Mouse (Mus musculus) adrenal gland, postnatal 10 days (tissue): Measurements from ENCODE around the gene Atg2a. TPM values are rescaled to one million over a fixed set of nuclear protein-coding genes. Genes with fewer than 3 reads are reported as not detected.

Experiments used
- DNase-seq: peaks from one replicate; pipeline ENCODE4 v3.0.0; 2021; ENCODE audit warnings: mixed read lengths
- long read RNA-seq, 2 experiments: library from polyadenylated mRNA; stranded (forward); transcript quantifications; one replicate each; pipeline ENCODE4 v2.0.0; 2021
- total RNA-seq, 2 experiments: library from RNA; stranded (reverse); gene quantifications; 2 replicates each; pipeline ENCODE4 v1.2.3; 2021

Gene Atg2a
- total RNA-seq: 10 to 100 TPM; 25.0 to 30.2 TPM
- long read RNA-seq, experiment 1, partial matches to known transcripts: 13 of 16 reads
- long read RNA-seq, experiment 1, other reads (novel, unspliced or antisense): 3 of 16 reads
- long read RNA-seq, experiment 2, full-length matches to known transcripts: 1 of 12 reads
- long read RNA-seq, experiment 2, partial matches to known transcripts: 8 of 12 reads
- long read RNA-seq, experiment 2, other reads (novel, unspliced or antisense): 3 of 12 reads

- peak; percentile 99 for DNase-seq
These were observed at the start of gene Atg2a for GRCm38 (mm10) chr19:6241274-6242107. Gene Atg2a, plus strand, starts transcription at chr19:6241668.

DNA sequence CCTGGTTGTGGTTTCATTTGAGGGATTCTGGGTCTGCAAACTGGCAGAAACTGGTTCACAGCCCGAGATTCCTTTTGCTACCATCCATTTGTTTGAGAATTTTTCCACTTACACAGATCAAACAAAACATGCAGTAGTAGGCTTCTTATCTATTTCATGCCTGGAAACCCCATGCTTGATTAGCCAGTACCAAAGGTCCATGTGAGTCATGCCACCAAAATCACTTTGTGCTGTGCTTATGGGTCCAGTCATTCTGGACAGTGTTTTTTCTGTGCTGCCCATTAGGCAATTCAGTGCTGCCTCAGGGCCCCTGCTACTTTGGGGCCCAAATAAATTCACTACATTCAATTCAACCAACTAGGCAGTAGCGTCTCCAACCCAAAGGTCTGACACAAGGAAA is 37.2 kb upstream of the Atg2a start:
- DNase-seq: no peak

DNA sequence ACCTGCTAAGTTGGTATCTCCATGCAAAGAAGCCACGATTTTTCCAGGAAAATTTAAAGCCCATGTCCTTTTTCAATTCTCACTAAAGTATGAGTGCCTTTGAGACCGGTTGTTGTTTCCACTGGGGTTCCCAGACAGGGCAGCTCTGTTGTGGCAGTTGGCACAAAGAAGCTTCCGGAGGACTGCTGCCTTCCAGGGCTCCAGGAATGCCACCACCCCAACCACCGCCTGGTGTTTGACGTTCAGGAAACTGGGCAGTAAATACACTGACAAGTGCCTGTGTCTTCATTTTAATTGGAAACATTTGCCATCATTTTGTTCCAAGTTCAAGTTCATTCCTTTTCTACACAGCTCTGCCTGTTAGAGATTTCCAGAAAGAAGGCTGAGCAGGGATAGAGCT is 34.8 kb upstream of the Atg2a start:
- DNase-seq: no peak

- no peak for DNase-seq
These were observed 25.3 kb upstream of the Atg2a start for GRCm38 (mm10) chr19:6216046-6216705.

- no peak for DNase-seq
These were observed 22.9 kb upstream of the Atg2a start for GRCm38 (mm10) chr19:6218606-6219005.

DNA sequence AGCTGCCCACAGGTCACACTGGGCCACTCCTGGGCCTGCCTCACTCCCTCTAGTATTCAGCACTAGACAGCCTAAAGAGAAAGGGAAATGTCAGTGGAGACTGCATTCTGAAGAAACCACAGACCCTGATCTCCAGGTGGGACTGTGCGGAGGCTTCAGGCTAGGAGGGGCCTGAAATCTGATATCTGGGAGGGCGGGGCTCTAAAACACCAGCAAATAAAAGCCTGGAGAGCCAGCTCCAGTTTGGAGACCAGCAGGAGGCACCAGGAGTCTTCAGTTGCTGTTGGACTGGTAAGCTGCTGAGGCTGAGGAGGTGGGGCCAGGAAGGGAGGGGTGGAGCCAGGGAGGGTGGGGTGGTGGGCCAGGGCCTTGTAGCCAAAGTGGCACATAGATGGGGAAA is 15.3 kb upstream of the Atg2a start, which contains the start of gene Gpha2:
Gpha2 (plus strand) TSS at position 246 of the 400 bp plus-strand sequence.
- peak; percentile 44 for DNase-seq

DNA sequence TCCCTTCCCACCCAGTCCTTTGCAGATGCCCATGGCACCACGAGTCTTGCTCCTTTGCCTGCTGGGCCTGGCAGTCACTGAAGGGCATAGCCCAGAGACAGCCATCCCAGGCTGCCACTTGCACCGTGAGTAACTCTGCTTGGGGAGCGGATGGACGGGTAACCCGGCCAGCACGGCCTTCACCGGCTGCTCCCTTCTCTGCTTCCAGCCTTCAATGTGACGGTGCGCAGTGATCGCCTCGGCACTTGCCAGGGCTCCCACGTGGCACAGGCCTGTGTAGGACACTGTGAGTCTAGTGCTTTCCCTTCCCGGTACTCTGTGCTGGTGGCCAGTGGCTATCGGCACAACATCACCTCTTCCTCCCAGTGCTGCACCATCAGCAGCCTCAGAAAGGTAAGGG is 14.7 kb upstream of the Atg2a start:
- DNase-seq: peak; percentile 64

DNA sequence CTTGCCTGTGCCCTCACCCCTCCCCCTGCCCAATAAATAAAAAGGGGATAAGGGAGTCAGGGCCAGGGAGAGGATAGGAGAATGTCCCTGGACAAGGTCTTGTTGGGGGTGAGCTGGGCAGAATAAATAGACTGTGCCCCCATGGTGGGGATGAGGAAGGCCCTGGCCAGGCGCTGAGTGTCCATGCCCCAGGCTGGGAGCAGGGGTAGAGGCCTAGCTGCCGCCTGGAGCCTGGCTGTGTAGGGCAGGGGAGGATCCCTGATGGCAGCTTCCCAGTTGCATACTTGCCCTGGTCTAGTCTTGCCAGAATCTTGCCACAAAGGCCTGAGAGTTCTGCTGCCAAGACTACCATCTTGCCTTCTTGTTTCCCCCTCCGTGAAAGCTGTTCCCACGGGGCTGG is 13.6 kb upstream of the Atg2a start:
- DNase-seq: no peak

GRCm38 (mm10) chr19:6230411-6230810 is 11.1 kb upstream of the Atg2a start:
- peak; percentile 82 for DNase-seq

GRCm38 (mm10) chr19:6231036-6231435 is 10.4 kb upstream of the Atg2a start:
- DNase-seq: peak; percentile 56

GRCm38 (mm10) chr19:6233647-6234046 is 7.8 kb upstream of the Atg2a start:
- DNase-seq: no peak

GRCm38 (mm10) chr19:6234337-6235083 is 7.0 kb upstream of the Atg2a start:
- peak; percentile 62 for DNase-seq

DNA sequence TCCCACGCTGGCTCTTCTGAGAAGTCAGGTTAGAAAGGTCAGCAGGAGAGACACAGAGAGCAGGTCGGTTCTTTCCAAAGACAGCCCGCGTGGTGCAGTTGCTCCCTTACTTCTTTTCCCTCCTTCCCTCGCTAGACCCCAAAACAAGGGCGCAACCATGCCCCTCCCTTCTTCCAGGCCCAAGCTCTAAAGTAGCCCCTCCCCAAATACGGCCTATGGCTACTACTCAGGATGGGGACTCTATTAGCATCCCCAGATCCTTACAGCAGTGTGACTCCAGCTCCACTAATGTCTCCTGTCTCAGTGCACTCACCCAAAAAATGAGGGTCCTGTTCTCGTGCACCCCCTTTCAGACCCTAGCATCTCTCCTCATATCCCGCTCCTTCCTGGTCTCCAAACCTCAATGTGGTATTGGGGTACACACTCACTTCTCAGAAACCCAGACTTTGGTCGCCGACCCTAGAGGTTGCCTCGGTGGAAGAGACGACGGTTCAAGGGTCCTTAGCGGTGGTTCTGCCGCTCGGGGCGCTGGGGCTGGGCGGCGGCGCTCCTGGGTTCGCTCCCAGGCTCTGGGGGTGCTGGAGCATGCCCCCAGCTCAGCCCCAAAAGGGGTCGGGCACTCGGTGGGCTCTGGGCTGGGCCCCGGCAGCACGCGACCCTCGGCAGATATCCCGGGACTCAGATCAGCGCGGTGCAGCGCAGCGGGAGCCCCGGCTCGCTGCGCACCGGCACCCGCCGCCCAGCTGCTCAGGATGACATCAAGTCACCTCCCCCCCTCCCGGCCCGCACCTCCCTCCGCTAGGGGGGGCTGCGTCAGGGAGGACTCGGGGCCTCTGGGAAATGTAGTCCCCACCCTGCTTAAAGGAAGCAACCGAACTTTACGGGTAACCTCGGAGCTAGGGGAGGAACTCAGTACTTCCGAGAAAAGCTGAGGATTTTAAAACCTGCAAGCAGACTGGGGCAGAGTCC is 6.1 kb upstream of the Atg2a start, which contains the start of gene Ppp2r5b:
Ppp2r5b (minus strand) TSS at position 789 of the 969 bp plus-strand sequence.
- peak; percentile 97 for DNase-seq

- peak; percentile 93 for DNase-seq
These were observed 5.4 kb upstream of the Atg2a start for GRCm38 (mm10) chr19:6236053-6236441.

DNA sequence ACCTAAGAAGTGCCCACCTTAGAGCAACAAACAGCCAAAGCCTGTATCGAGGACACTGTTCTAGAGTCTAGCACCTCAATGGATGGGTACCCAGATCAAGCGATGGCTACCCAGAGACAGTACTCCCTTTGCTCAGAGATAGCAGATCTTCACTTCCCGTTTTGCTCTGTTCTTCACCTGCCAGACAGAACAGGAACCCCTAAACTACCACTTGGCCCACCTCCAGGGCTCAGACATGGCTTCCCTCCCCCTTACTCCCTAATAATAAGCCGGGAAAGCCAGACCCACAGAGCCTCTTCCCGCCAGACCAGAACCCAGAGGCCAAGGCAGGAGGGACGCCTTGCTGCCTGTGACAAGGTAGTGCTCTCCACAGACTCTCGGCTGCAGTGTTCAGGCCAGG is 4.6 kb upstream of the Atg2a start:
- DNase-seq: no peak

- no peak for DNase-seq
These were observed 2.7 kb upstream of the Atg2a start for GRCm38 (mm10) chr19:6238740-6239139.

- DNase-seq: no peak
These were observed 1.3 kb upstream of the Atg2a start for GRCm38 (mm10) chr19:6240136-6240535.

GRCm38 (mm10) chr19:6240725-6241124 is 743 bp upstream of the Atg2a start:
- DNase-seq: no peak

- DNase-seq: peak; percentile 63
These were observed 813 bp downstream of the Atg2a start for GRCm38 (mm10) chr19:6242281-6242680.

DNA sequence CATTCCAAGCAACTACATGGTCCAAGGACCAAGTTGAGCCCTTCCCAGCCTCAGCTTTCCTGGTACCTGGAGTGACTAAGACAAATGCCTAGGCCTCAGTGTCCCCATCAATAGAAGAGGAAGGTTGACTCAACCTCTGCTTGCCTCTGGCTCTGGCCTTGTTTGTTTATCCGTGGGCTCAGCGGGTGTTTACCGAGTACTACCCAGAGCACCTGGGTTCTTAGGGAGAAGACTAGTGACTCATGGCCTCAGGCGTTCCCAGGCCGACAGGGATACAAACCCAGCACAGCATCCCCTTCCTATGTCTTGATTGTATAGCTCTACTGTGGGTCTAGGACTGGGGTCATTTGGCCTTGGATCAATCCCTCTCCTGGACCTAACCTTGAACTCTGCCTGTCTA is 1.8 kb downstream of the Atg2a start:
- DNase-seq: no peak

DNA sequence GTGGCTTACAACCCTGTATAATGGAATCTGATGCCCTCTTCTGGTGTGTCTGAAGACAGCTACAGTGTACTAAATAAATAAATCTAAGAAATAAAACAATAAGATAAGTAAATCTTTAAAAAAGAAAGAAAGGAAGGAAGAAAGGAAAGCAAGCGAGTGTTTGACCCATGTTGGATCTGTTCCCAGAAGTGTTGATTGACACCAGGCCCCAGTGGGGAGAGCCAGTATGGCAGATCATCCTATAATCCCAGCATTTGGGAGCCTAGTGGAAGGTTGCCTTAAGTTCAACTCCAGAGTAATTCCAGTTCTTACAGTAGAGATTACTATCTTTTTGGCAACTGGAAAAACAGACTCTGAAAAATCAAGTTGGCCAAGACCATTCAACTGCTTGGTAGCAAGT is 4.3 kb downstream of the Atg2a start:
- no peak for DNase-seq
